Mouse (Mus musculus) induced T-regulatory cell, adult 2 months (primary cell): Measurements from ENCODE around the gene Prickle1.

ENCODE experiments used
- DNase-seq: peaks from one replicate; pipeline ENCODE4 v3.0.0-alpha.2; 2012; ENCODE audit warnings: low read depth

The Prickle1 gene

DNA sequence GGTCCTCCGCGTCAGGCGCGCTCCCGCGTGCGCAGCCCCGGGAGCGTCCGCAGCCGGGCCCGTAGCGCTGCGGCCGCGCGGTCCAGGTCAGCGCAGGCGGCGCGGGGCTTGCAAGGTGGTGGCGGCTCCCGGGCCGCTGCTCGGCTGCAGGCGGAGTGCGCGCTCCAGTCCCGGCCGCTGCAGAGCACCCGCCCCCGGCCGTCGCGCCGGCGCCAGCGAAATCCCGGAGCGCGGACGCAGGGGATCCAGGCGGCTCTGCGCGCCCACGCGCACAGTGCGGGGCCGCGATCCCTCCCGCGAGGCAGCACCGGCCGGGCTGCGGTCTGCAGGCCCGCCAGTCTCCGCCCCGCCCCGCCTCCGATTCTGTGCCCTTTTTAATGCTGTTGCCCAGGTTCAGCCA lies at the start of gene Prickle1:
Gene Prickle1, minus strand, starts transcription at position 146 of the 400 bp plus-strand sequence.
- DNase-seq = peak; percentile 82

DNA sequence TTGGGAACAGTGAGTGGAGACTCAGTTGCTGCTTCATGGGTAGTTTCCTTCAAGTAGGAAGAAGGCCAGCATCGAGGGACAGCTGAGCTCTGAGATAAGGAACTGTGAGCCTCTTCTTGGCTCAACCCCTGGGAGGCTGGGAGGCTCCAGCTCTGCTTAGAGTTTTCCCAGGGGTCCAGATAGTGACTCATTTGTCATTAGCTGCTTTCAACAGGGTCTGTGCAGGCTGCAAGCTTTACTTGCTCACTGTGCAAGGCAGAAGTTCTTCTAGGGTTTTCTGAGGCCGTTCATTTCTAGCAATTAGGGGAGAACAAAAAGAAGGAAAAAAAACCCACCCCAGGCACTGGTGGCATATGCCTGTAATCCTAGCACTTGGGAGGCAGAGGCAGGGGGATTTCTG lies 44.5 kb upstream of the Prickle1 start:
- no peak for DNase-seq

DNA sequence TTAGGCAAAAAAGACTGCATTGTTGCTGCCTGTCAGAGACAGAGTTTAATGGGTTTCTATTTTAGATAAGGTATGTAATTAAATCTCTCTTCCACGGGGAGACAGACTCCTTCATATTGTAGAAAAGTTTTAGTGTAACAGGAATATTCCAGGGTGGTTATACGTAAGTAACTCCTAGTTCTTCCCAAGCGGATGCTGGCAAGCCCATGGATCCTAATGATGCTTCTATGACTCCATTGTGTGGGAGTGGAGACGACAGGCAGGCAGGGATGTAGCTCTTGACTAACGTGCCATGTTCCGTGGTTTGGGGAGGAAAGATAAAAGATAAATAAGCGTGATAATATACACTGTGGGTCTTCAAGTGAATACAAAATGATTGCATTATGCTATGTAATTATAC lies 41.3 kb upstream of the Prickle1 start:
- DNase-seq = no peak

DNA sequence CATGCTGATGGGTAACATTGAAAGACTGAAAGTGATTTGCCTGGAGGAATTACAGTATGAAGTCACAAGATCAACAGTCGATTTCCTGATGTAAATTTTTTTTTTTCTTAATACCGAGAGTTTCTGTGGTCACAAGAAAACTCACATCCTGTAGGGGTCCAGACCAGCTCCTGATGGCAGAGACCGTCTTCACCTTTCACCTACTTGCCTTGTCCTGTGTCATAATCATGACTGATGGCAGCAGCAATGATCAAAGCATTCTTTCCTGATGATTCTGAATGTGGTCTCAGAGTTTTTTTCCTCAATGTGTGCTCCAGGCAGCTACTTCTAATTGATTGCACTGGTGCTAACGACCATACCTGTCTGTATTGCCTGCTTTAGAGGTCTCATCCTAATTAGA lies 39.9 kb upstream of the Prickle1 start:
- no peak for DNase-seq

DNA sequence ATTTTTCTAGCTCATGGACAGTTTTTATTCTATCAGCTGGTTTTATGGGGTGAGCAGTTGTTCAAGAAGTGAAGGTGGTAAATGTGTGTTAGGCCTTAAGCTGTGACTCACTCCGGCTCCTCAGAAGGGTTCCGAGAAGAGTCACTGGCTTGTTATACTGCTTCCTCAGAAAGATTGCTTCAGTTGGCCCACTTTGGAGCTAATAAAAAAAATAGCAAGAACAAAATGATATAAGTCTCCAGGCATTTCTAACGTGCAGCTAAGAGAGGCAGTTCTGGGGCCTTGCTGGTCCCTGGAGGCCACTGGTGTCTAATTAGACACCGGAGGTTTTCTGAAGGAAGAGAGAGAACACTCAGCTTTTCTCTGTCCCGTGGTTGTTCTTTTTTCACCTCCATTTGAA lies 38.8 kb upstream of the Prickle1 start:
- no peak for DNase-seq

DNA sequence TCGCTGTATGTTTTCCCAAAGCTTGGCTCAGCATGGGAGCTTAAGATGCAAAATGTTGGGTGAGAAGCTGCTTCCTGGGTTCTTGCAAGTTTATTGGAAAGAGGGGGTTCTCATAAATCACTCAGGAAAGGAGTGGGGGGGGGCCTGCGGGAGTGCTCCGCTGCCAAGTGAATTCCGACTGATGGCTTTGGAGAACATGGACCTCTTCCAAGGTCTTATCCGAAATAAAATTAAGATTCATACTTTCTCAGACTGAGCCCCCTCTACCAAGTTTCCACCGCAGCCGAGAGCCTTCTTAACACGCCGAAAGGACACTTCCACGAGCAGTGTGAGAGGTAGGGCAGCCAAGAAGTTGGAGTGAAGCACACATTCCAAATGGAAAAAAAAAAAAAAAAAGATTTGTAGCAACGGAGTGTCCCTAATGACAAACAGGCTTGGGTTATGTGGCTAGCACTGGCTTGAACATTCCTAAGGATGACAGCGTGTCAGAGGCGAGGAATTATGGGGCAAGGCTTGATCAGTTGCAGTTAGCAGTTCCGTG lies 34.4 kb upstream of the Prickle1 start:
- DNase-seq = no peak

DNA sequence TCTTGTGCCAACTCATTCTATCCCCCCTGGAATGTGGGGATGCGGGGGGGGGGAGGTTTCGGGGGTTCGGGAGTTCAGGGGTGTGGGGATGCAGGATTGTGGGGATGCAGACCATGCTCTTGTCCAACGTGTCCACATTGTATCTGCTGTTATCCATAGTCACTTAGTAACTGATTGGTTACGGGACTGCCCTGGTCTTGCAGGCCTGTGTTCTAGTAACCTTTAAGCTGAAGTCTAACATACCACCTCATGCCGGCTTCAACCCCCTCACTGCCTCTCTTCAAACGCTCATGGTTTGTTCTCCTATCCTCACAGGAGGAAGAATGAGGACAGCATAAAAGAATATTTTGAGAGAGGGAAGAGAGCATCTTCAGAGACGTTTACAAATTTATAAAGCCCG lies 33.5 kb upstream of the Prickle1 start:
- DNase-seq = no peak

DNA sequence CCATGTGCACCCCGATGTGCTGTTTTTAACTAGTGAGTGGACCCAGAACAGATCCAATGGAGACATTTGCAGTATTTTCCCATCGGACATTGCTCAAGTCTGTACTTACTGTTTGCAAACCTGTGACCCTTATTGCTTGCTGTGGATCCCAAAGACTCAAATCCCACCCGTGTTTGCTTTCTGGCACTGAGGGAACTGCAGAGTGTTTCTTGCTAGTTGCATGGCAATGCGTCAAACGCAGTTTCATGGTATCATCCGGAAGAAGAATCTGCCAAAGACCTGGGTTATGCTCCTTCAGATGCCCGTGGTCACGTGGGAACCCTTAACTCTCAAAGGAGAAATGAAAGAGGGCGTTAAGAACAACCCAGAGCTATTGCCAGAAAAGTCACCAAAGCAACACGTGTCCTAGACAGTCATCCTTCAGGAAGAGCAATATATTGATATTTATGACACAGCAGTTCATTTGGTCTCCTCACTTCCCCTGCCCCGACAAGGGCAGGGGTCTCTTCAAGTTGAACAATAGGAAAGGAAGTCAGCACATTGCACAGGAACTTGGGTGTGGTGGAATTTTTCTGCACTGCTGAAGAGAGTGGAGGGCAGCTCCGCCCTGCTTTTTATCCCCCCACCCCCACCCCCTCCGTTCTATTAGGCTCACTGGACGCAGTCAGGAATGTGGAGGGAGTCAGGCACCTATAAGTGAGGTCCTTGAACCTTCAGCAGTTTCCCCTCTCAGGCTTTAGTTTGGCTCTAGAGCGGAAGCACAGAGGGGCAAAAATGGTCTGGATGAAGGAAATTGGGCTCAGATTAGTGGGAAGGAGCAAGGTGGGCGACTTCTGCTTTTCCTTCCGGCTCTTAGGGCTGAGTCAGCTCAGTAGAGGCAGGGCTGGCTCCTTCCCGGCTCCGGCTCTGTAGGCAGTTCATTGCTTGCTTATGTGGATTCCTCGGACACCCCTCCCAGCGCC lies 32.4 kb upstream of the Prickle1 start:
- peak; percentile 5 for DNase-seq

DNA sequence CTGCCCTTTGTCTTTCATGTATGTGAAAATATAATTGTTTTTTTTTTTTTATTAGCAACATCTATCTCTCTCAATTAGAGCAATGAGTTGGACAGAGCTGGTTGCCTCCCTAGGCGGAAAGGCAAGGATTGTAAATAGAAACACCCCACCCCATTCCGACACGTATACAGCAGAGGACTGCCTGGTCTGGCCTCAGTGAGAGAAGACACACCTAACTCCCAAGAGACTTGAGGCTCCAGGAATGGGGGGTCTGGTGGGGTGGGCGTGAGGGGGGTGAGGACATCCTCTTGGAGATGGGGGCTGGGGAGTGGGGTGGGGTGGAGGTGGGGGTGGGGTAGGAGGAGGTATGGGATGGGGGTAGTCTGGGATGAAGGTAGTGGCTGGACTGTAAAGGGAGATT lies 23.9 kb upstream of the Prickle1 start:
- no peak for DNase-seq

DNA sequence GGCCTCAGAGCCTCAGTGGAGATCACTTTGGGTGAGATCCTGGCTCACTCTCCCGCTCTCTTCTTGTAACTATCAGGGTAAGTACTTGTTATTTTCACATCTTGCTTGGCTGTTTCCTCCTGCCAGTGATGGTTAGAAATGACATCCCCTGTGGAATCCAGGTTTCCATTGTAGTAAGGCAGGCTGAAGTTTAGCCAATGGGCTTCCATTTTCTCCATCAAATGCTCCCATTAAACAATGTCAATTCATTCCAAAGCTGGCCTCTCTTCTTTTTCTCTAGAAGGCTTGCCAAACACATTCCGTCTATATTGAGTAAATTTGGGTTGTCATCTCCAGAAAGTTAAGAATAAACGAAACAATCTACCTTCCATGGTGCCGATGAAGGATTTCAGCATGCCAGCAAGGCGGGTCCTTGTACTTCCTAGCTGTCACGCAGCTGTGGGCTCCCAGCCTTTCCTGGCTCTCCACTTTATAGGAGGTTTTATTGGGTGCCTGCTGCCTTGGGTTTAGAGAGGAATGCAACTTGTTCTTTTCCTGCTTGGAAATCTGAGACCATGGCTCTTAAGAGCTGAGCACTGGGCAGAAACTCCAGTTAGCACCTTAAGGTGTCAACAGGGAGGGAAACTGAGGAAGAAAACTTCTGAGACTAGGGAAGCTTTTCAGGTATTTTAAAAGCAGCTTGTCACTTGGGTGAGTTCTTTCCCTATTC lies 22.9 kb upstream of the Prickle1 start:
- no peak for DNase-seq

DNA sequence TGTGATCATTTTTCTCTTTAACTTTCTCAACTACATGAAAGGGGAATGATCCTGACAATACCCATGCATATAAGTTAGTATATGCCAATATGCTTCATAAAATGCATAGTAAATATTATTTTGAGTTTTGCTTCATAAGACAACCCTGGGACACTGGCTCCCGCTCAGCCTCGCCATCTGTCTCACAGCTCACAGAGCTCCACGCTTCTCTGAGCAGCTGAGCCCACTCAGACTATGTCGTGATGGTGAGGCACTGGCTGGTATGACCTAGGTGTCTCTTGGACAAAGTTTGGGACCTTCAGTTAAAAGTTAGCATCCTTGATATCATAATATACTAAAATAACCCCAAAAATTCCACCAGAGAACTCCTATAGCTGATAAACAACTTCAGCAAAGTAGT lies 20.6 kb upstream of the Prickle1 start:
- no peak for DNase-seq

DNA sequence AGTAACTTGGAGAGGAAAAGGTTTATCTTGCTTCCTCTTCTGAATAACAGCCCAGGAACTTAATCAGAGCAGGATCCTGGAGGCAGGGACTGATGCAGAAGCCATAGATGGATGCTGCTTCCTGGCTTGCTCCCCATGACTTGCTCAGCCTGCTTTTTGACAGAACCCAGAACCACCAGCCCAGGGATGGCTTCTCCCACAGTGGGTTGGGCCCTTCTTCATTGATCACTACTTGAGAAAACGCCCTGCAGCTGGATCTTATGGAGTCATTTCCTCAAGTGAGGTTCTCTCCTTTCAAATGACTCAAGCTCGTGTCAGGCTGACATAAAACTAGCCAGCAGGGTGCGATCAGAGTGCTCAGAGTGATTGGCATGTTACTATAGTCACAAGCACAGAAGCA lies 19.3 kb upstream of the Prickle1 start:
- DNase-seq = no peak

DNA sequence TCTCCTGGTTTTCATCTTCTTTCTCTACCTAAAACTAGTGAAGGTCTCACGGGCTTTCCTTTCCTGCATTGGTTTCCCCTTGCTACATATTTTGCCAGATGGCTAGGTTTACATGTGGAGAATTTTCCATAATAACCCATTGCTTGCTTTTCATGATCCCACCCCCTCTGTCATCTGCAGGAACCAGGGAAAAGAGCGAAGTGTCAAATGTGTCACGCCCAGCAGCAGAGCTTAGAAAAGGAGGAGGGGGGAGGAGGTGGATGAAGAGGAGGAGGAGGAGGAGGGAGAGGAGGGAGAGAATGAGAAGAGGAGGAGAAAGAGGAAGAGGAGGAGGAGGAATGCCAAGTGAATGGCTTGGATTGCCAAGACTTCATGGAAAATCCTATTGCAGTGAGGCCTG lies 17.9 kb upstream of the Prickle1 start:
- DNase-seq = no peak

DNA sequence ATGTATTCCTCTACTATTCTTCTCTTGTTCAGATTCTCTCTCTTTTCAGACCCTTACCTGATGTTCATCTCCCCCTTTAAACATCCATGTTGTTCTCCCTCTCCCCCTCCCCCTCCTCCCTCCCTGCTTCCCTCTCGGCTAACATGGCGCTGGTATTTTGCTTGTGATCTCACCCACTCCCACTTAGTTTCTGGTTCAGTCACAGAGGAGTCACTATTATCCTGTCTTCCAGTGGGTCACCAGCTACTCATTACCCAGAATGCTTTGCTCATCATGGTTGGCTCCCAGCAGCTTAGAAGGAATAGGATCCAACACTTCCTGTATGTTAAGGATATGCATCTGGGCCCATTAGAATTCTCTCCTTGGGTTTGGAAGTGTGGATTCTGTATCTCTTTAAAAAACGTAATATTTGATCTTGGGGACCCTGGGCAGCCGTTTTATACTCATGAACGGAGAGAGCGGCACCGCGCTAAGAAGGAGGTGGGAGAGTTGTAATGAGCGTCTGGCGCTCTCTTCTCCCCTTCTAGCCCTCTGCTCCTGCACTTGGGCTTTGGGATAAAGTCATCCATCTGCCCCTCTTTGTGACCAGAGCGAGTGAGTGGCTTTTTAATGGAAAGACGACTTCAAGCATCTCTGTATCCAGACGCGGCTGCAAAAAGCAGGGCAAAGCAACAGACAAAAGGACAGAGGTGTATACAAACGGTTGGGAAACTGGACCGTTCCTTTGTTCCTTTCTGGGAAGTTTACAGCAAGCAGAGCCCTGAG lies 16.0 kb upstream of the Prickle1 start:
- no peak for DNase-seq

DNA sequence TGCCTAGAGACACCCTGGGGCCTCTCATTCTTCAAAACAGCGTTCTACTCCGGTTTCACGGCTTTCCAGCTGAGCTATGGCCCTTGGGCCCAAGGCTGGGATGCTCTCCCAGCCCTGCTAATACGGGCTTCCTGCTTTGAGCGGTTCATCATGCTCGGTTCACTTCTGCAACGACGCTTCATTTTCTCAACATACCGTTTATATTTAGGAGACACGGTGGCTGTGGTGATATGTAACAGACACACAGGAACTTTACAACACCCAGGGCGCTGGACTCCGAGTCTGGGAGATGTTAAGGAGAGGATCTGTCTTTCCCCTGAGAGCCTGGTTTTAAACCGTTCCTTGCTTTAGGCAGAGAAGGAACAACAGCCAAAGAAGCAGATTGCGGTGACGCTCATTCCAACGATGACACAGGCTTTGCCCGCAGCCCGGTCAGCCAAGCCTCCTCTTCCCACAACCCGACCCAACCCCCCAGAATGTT lies 15.1 kb upstream of the Prickle1 start:
- DNase-seq = no peak

DNA sequence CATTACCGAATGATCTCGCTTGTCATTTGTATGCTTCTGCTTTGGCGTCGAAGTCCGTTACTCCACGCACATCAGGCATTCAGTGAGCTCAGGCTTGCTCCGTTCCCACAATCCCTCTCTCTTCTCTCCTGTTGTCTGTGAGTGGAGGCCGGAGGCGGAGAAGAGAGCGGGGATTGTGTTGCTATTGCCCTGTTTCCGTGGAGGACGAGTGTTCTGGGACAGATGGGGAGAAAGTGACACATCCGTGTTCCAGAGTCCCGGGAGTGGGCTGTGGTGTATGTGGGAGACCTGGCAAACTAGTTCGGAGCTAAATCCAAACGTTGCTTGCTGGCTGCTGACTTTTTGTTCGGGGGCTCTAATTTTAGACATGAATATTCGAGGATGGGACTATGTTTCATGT lies 14.6 kb upstream of the Prickle1 start:
- DNase-seq = no peak

DNA sequence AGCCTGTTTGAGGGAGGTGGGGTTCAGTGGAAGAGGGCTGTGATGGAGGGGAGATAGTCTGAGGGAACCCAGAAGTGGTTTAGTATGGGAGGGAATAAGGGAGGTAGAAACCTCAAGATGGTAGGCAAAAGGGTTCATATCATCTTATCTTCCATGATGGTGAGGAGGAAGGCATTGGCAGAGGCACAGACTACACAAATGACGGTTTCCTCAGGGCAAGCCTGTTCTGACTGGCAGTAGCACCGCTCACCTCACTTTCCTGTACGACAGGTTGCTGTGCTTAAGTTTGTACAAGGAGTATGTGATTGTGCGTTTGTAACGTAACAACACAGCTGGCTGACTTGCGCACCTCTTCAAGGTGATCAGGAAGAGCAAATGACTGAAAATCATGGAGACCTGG lies 7.2 kb upstream of the Prickle1 start:
- no peak for DNase-seq

DNA sequence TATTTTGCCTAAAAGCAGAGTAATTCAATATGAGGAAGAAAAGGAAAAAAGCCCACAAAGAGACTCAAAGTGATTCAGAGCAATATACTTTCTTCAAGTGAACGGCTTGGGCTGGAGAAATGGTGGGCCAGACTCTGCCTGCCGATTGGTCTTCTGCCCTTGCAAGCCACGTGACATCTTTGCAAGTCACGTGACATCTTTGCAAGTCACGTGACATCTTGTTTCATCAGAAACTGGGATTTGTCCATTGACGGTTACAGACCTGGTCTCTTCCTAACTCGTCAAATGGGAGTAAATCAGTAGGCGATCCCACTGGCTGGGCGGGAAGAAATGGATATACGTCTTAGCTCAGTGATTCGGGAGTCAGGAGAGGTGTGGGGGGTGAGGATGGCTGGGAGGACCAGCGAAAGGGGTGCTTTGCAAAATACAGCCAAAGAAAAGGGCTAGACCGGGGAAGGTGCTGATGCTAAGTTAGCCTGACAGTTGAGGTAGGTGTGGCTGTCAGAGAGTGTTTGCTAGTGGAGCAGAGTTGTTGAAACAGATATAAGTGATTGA lies 5.8 kb upstream of the Prickle1 start:
- DNase-seq = no peak

DNA sequence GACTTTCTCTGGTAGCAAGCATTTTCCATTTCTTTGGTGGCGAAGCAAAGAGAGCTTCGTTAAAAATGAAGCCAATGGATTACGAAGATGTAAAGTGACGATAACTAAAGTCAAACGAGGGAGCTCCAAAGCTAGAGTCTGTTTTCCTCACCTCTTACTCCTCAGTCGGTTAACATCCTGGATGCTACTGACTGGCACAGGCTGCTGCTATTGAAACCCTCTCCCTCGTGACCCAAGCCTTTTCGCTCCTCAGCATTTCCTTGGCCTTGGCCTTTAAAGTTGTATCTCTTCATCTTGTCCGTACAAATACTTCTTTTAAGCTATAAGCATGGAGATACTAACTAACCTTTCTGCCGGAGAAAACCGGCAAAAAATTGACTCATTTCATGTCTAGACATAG lies 1.3 kb upstream of the Prickle1 start:
- no peak for DNase-seq

DNA sequence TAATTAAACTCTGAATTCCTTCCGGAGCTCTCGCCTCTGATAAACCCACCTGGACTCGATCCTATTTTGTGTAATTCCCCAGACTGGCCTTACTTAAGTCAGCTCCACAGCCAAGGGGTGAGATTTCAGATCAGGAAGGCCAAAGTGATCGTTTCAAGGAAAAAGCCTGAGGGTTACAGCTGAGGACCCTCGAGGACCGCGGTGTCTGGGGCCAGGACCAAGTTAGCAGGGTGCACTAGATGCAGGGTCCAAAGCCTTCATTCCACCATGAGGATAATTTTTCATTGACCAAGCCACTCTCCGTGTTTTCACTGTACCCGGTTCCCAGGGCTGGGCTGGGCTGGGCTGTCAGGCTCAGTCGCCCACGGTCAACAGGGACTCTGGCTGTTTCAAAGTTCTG lies 594 bp upstream of the Prickle1 start:
- DNase-seq = peak; percentile 70

DNA sequence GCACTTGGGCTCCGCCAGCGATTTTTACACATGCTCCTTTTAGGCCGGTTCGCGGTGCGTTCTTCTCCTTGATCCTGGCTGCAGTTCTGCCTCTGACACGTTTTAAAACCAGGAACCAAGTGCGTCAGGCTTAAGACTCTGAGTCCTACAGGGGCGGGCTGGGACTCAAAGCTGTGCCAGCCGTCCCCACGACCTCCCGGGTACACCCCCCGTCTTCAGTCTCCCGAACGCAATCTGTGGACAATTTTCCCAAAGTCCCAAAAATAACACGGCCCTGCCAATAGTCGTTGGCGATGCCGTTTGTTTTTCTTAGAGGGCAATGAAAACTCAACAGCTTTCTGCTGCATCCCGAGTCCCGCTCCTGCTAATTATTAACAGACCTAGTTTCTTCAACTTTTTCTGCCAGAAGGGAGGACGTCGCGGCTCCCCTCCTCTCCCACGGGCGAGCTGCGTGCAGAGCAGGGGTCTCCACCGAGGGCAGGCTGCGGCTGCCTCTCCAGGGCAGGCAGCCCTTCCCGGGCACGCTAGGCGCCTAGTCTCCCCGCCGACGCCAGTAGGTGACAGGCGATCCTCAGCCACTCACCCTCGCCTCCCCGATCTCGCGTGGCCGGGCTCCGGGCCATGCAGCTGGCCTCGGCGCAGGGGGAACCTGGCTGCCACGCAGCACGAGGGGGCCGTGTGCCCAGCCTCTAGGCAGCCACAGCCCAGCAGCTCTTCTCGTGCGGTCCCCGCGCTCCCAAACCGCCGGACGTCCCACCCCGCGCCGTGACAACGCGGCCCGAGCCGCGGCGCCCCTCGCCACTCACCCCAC lies 598 bp downstream of the Prickle1 start:
- peak; percentile 48 for DNase-seq
